Mouse (Mus musculus) spleen, adult 2 months (tissue): ENCODE measurements around the gene Dynlt1c.
"Not testable (repeated sequence)": the region's sequence is repeated elsewhere in the genome, so short reads cannot be mapped to it uniquely, and the experiment has no call there.

ENCODE experiments used
- CTCF ChIP-seq: fragments of 200-500 bp; IDR thresholded peaks from 2 replicates; pipeline ENCODE4 v1.5.1; 2011; ENCODE audit warnings: mild to moderate bottlenecking, inconsistent platforms; ENCODE audit not compliant: insufficient read depth, insufficient read length, insufficient replicate concordance; ENCODE audit errors: extremely low read depth
- POLR2A ChIP-seq: fragments of 200-500 bp; IDR thresholded peaks from 2 replicates; pipeline ENCODE4 v1.6.1; 2011; ENCODE audit warnings: low read depth, low read length, inconsistent platforms

DNA sequence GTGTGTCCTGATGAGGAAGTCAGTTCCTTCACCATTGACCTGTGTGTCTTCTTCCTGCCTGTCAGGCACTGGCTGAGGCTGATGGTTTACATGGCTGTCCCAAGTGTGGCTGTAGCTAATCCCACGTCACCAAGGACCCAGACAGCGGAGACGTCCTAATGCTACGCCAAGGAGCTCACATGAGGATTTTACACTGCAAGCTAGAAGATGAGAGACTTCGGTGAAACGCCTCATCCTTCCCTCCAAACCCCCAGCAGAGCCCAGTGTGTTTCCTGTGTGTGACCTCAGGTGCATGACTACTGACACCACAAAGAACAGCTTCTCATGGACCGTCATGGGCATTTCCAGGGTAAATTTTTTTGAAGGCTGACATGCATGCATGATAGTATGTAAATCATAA is 3.1 kb upstream of the Dynlt1c start:
- not testable (repeated sequence) for TF ChIP-seq CTCF, POLR2A
